Mouse (Mus musculus): ENCODE measurements around the gene 9230113P08Rik.

GRCm38 (mm10) chr9:35904494-35904893, 3.7 kb upstream of the 9230113P08Rik start:
- TF ChIP-seq HCFC1 (IDR thresholded peaks at IDR 0.05; ENCODE audit: borderline replicate concordance, insufficient read depth, low read length) (no peak), ZNF384 (IDR thresholded peaks at IDR 0.05; ENCODE audit: low read depth, low read length) (no peak), CHD2 (IDR thresholded peaks at IDR 0.05; ENCODE audit: low read depth, low read length) (no peak), ZC3H11A (IDR thresholded peaks at IDR 0.05; ENCODE audit: borderline replicate concordance, low read depth, low read length) (no peak)

Measured in ES-E14 (cell line).